Mouse (Mus musculus) heart, adult 11 months (tissue): ENCODE results near the gene Ubxn1.

Source experiments
- DNase-seq: peaks from one replicate; pipeline ENCODE4 v3.0.0; 2022

The Ubxn1 gene

GRCm38 (mm10) chr19:8903412-8903811 is 32.1 kb downstream of the Ubxn1 start:
- DNase-seq, result no peak

- peak; percentile 86 for DNase-seq
Observed at GRCm38 (mm10) chr19:8908531-8908930, 37.2 kb downstream of the Ubxn1 start.

GRCm38 (mm10) chr19:8911810-8912209 is 40.5 kb downstream of the Ubxn1 start:
- no peak for DNase-seq

- DNase-seq, result peak; percentile 77
Observed at GRCm38 (mm10) chr19:8914212-8914611, 42.9 kb downstream of the Ubxn1 start.

- DNase-seq, result no peak
Observed at GRCm38 (mm10) chr19:8919000-8919399, 47.7 kb downstream of the Ubxn1 start.

- DNase-seq, result peak; percentile 88
Observed at GRCm38 (mm10) chr19:8919684-8920072, 48.4 kb downstream of the Ubxn1 start.

- DNase-seq, result peak; percentile 100
Observed at GRCm38 (mm10) chr19:8920073-8920736, 48.9 kb downstream of the Ubxn1 start, which contains the start of gene B3gat3. Gene B3gat3, plus strand, starts transcription at chr19:8920374.

- DNase-seq, result no peak
Observed at GRCm38 (mm10) chr19:8920836-8921291, 49.6 kb downstream of the Ubxn1 start.

- peak; percentile 92 for DNase-seq
Observed at GRCm38 (mm10) chr19:8921741-8922140, 50.4 kb downstream of the Ubxn1 start.
